Mouse (Mus musculus) brain, embryonic 14.5 days (tissue): ENCODE results near the gene Il18bp.

Source experiments
- CTCF ChIP-seq: fragments of 200-500 bp; IDR thresholded peaks from 2 replicates; pipeline ENCODE4 v1.5.1; 2012; ENCODE audit warnings: inconsistent platforms, mild to moderate bottlenecking, moderate library complexity, borderline replicate concordance; ENCODE audit not compliant: insufficient read depth, insufficient read length; ENCODE audit errors: extremely low read depth
- POLR2A ChIP-seq: fragments of 200-500 bp; IDR thresholded peaks from 2 replicates; pipeline ENCODE4 v1.6.1; 2012; ENCODE audit warnings: mild to moderate bottlenecking, inconsistent platforms, borderline replicate concordance; ENCODE audit not compliant: poor library complexity, insufficient read depth, insufficient read length, severe bottlenecking; ENCODE audit errors: extremely low read depth

GRCm38 (mm10) chr7:102011855-102012254 lies 6.6 kb downstream of the Il18bp start:
- TF ChIP-seq CTCF (no peak), POLR2A (no peak)
